Mouse (Mus musculus): ENCODE data around the gene Ints13. TPM values are rescaled to one million over a fixed set of nuclear protein-coding genes. Genes with fewer than 3 reads are reported as not detected.

Gene Ints13
- polyA plus RNA-seq (2016; fragmentation: Nextera tagmentation; extraction: Ambion mirVana): 90.1 and 95.9 TPM in 2 replicates

DNA sequence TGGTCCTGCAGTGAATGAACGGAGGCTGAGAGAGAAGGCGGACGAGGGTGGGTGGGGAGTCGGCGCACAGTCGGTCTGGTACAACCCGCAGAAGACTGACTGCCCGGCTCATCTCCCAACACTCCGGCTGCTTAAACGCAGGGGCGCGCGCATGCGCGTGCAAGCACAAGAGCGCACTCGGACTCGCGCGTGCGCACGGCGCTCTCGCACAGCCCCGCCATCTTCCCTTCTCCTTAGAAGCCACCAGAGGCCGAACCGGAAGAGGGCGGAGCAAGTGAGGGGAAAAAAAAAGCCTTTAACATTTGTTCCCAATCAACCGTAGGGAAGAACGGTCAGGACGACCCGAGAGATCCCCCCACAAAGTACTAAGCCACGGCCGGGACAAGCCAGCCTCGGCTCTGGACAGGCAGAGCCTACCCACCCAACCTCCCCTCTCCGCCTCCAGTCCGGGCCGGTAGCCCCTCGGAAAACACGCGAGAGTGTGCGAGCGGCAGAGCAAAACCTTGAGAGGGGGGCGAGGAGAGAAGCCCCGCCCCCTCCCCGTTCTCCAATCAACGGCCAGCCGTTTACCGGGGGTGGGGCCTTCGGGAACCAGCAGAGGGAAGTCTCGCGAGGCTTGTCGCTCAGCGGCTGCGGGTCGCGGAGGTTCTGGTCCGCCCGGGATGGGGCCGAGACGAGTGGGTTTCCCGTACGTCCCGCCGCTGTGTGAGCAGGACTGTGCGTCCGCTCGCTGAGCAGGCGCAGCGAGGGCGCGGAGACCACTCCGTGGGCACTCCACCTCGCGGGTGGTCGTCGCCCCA is at the start of gene Ints13:
Ints13 (minus strand) TSS at position 526 of the 800 bp plus-strand sequence.
- Histone ChIP-seq H3K4me3 (peak within 1 kb of the TSS; percentile 92), H3K27ac (replicated peaks) (peak within 1 kb of the TSS; percentile 94), H3K4me2 (replicated peaks) (peak within 1 kb of the TSS; percentile 74), H3K9ac (replicated peaks) (peak within 1 kb of the TSS; percentile 83), H3K9me3 (no peaks in the 10 kb centered on the region), H3K36me3 (0 out of 2 replicates have a peak, but pooled peaks cover 4% of the 10 kb centered on the region), H3K27me3 (no peaks in the 10 kb centered on the region), H3K4me1 (peaks cover 33% of the 10 kb centered on the region)
- ATAC-seq (ENCODE audit: low FRiP score, low read depth): peak; percentile 96
- under 1% methylated on average over 74 of the region's 77 CpGs for WGBS

DNA sequence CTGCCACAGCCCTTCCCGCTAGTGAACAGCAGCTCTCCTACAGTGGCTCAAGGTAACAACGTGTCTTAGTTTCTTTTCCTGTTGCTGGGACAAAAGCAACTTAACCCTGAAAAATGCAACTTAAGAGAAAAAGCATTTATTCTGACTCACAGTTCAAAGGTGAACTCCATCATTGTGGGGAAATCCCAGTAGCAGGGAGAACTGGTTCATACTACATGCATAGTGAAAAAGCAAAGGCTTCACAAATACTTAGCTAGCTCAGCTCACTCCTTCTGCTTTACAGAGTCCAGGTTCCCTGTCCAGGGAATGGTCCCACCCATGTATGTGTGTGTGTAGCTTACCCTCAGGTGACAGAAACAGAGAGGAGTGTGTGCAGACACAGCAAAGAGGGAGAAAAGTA is 39.0 kb upstream of the Ints13 start:
- H3K9ac ChIP-seq (replicated peaks): no peak overlapping the region
- no peak overlapping the region for H3K4me2 ChIP-seq (replicated peaks)
- no peaks in the 10 kb centered on the region for H3K27me3 ChIP-seq
- no peak for ATAC-seq (ENCODE audit: low FRiP score, low read depth)
- no peaks in the 10 kb centered on the region for H3K4me1 ChIP-seq
- H3K36me3 ChIP-seq: peaks cover 45% of the 10 kb centered on the region
- H3K9me3 ChIP-seq: no peaks in the 10 kb centered on the region
- 86% methylated on average over 2 of the region's 2 CpGs for WGBS
- H3K27ac ChIP-seq (replicated peaks): no peak overlapping the region
- H3K4me3 ChIP-seq: no peak overlapping the region

DNA sequence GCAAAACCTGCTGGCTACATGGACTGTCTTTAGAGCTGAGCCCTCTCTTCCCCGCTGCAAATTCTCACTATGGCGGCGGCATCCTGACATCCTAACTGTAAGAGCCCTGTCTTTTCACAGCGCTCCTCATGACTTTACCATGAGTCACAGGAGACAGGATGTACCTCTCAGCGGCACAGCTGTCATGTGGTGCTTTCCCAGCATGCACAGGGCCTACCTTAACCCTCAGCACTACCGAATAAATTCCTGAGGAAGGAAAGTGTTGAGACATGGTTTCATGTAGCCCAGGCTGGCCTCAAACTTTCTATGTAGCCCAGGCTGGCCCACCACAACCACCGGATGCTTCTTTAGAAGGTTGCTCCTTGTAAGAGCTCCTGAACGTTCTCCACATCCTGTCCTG is 38.3 kb upstream of the Ints13 start:
- Histone ChIP-seq H3K27ac (replicated peaks) (no peak overlapping the region), H3K4me1 (no peaks in the 10 kb centered on the region), H3K9me3 (no peaks in the 10 kb centered on the region), H3K4me3 (no peak overlapping the region), H3K4me2 (replicated peaks) (no peak overlapping the region), H3K36me3 (peaks cover 45% of the 10 kb centered on the region), H3K27me3 (no peaks in the 10 kb centered on the region), H3K9ac (replicated peaks) (no peak overlapping the region)
- WGBS: 91% methylated on average over 8 of the region's 8 CpGs
- no peak for ATAC-seq (ENCODE audit: low FRiP score, low read depth)

DNA sequence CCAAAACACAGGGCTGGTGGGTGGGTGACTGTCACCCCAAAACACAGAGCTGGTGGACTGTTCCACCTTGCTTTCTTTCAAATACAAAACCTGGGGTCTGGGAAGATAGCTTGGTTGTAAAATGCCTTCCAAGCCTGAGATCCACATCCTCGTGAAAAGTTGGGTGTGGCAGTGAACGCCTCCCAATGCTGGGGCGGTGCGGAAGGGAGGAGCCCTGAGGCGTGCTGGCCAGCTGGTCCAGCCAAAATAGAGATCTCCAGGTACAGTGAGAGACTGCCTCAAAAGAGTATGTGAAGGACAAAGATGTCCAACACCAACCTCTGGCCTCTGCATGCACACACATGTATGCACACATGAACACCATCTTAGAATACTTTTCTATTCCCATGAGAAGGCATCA is 36.9 kb upstream of the Ints13 start:
- no peaks in the 10 kb centered on the region for H3K27me3 ChIP-seq
- H3K27ac ChIP-seq (replicated peaks): no peak overlapping the region
- H3K36me3 ChIP-seq: peaks cover 53% of the 10 kb centered on the region
- H3K9me3 ChIP-seq: no peaks in the 10 kb centered on the region
- WGBS: 92% methylated on average over 5 of the region's 5 CpGs
- no peaks in the 10 kb centered on the region for H3K4me1 ChIP-seq
- no peak for ATAC-seq (ENCODE audit: low FRiP score, low read depth)
- no peak overlapping the region for H3K4me2 ChIP-seq (replicated peaks)
- H3K9ac ChIP-seq (replicated peaks): no peak overlapping the region
- H3K4me3 ChIP-seq: no peak overlapping the region

DNA sequence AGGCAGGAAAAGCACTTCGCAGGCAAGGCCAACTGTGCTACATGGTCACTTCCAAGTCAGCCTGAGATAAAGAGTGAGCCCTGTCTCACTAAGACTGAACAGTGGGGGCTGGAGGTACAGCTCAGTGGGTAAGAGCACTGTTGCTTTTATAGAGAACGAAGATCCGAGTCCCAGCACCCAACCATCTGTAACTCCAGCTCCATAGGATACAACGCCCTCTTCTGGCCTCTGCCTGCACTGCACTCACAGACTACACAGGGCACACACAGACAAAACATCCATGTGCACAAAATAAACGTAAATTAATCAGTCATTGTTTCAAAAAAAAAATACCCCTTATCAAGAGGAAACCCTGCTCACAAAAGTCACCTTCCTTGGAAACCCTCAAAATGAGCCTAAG is 36.3 kb upstream of the Ints13 start:
- Histone ChIP-seq H3K9me3 (no peaks in the 10 kb centered on the region), H3K4me3 (no peak overlapping the region), H3K4me2 (replicated peaks) (no peak overlapping the region), H3K27ac (replicated peaks) (no peak overlapping the region), H3K4me1 (no peaks in the 10 kb centered on the region), H3K36me3 (peaks cover 54% of the 10 kb centered on the region), H3K27me3 (no peaks in the 10 kb centered on the region), H3K9ac (replicated peaks) (no peak overlapping the region)
- WGBS: 90% methylated on average over 5 of the region's 5 CpGs
- no peak for ATAC-seq (ENCODE audit: low FRiP score, low read depth)

DNA sequence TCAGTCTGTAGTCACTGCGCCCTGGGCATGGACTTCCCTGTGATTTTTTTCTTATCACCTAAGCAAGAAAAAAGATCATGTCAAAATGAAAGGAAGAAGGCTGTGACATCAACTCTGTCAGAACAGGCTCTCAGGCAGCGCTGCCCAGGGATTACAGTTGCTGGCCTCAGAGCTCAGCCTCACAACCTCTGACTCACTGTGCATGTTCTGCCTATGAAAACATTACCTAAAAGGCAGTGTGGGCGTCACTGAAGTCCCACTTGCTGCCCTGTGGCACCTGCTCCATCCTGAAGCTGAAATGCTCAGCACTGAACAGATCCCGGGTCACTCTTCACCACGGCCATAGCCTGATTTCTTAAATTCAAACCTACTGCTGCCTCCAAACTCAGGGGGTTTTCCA is 35.1 kb upstream of the Ints13 start:
- Histone ChIP-seq H3K4me2 (replicated peaks) (no peak overlapping the region), H3K4me3 (no peak overlapping the region), H3K9ac (replicated peaks) (no peak overlapping the region; the same call in 1 of the 2 replicates), H3K27ac (replicated peaks) (no peak overlapping the region), H3K4me1 (no peaks in the 10 kb centered on the region), H3K36me3 (peaks cover 46% of the 10 kb centered on the region), H3K27me3 (no peaks in the 10 kb centered on the region), H3K9me3 (no peaks in the 10 kb centered on the region)
- ATAC-seq (ENCODE audit: low FRiP score, low read depth): no peak
- 96% methylated on average over 5 of the region's 5 CpGs for WGBS

DNA sequence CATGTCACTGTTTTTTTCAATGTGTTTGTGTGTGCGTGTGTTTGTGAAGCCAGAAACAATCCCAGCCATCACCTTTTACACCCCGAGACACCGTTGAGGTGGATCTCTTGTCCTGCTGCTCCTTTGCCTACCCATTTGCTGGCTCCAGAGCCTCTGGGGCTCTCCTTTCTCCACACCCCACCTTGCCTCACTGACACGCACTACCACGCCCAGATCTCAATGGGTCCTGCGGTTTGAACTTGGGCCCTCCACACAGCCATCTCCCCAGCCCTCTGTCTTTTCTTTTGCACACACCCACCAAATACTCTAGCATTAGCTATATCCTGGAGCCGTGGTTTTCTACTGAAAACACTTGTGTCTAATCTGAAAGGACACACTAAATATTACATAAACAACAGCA is 34.3 kb upstream of the Ints13 start:
- 86% methylated on average over 7 of the region's 7 CpGs for WGBS
- Histone ChIP-seq H3K4me2 (replicated peaks) (no peak overlapping the region), H3K9ac (replicated peaks) (no peak overlapping the region), H3K4me1 (no peaks in the 10 kb centered on the region), H3K27me3 (no peaks in the 10 kb centered on the region), H3K36me3 (peaks cover 43% of the 10 kb centered on the region), H3K27ac (replicated peaks) (no peak overlapping the region), H3K9me3 (no peaks in the 10 kb centered on the region), H3K4me3 (no peak overlapping the region)
- no peak for ATAC-seq (ENCODE audit: low FRiP score, low read depth)

DNA sequence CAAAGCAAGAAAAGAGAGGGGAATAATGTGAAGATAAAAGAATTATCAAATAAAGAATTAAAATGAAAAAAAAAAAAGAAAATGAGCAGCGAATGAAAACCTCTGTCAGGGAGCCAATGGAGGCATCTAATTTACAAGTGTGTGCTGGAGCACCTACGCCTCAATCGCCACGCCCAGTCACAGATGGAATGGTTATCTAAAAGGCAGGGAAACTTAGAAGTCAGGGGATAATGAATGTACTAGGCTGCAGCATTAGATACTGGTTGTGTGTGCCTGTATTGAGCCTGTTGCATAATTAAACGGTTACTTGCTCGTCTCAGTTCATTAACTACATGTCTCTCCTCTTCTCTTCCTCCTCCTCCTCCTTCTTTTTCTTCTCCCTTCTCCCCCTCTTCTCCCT is 33.8 kb upstream of the Ints13 start:
- Histone ChIP-seq H3K27me3 (no peaks in the 10 kb centered on the region), H3K36me3 (peaks cover 43% of the 10 kb centered on the region), H3K27ac (replicated peaks) (no peak overlapping the region), H3K4me1 (no peaks in the 10 kb centered on the region), H3K9ac (replicated peaks) (no peak overlapping the region), H3K4me2 (replicated peaks) (no peak overlapping the region), H3K4me3 (no peak overlapping the region), H3K9me3 (no peaks in the 10 kb centered on the region)
- no peak for ATAC-seq (ENCODE audit: low FRiP score, low read depth)
- WGBS: 95% methylated on average over 6 of the region's 6 CpGs

DNA sequence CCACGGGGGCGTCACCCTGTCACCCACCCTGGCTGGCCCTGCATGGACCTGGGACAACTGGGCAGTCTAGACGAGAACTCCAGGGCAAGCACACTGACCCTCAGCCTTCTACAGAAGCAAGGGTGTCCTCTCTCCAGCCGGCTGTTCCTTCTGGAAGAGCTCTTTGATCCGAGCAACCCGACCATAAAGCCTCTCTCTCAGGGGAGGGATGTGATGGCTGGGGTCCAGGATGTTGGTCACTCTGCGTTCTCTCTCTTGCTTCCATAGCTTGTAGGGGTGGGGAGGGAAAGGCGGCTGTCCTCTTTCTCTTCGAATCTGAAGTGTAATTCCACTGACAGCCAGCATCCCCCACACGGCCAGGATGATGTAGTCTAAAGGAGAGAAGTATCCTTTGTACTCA is 26.0 kb upstream of the Ints13 start:
- 85% methylated on average over 10 of the region's 10 CpGs for WGBS
- no peaks in the 10 kb centered on the region for H3K9me3 ChIP-seq
- H3K27ac ChIP-seq (replicated peaks): no peak overlapping the region
- no peaks in the 10 kb centered on the region for H3K27me3 ChIP-seq
- no peak overlapping the region for H3K9ac ChIP-seq (replicated peaks)
- H3K4me1 ChIP-seq: no peaks in the 10 kb centered on the region
- peaks cover 66% of the 10 kb centered on the region for H3K36me3 ChIP-seq
- ATAC-seq (ENCODE audit: low FRiP score, low read depth): no peak
- H3K4me2 ChIP-seq (replicated peaks): no peak overlapping the region
- H3K4me3 ChIP-seq: no peak overlapping the region

DNA sequence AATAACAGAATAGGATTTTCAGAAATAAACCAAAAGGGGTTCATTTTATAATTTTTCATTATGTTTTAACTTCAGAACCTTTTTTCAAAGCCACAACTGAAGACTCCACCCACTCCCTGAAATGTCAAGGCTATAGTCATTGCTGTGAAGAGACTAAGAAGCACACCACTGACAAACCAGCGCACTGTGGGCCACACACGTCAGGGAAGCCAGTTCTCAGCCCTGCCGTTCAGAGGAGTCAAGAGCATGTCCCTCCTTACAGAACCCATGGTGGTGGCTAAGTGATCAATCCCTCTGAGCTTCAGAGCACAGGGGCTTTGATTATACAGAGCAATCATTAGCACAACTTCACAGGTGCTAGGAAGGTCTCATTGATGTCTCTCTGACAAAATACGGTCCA is 25.0 kb upstream of the Ints13 start:
- no peak overlapping the region for H3K9ac ChIP-seq (replicated peaks)
- H3K36me3 ChIP-seq: peaks cover 67% of the 10 kb centered on the region
- H3K4me1 ChIP-seq: no peaks in the 10 kb centered on the region
- no peaks in the 10 kb centered on the region for H3K27me3 ChIP-seq
- no peaks in the 10 kb centered on the region for H3K9me3 ChIP-seq
- H3K4me2 ChIP-seq (replicated peaks): no peak overlapping the region
- no peak overlapping the region for H3K4me3 ChIP-seq
- ATAC-seq (ENCODE audit: low FRiP score, low read depth): no peak
- WGBS: 89% methylated on average over 4 of the region's 4 CpGs
- H3K27ac ChIP-seq (replicated peaks): no peak overlapping the region

DNA sequence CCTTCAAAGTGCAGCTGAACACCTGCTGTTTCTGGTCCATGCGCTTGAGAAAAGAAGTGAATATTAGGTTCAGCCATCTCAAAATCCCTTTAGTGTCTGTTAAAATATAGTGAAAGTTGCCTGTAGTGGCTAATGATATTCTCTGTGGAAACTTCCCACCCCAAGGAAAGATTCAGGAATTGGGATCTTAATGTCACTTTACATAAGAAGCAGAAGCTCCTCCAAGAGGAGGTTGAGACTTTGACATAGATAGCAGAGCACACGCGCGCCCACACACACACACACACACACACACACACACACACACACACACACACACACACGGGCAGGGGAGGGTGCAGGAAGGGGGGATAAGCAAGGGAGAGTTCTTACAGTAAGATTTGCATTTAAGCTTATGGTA is 7.5 kb upstream of the Ints13 start:
- Histone ChIP-seq H3K4me2 (replicated peaks) (no peak overlapping the region), H3K27me3 (no peaks in the 10 kb centered on the region), H3K4me3 (no peak overlapping the region), H3K27ac (replicated peaks) (no peak overlapping the region), H3K9me3 (no peaks in the 10 kb centered on the region), H3K9ac (replicated peaks) (no peak overlapping the region), H3K36me3 (peaks cover 39% of the 10 kb centered on the region), H3K4me1 (no peaks in the 10 kb centered on the region)
- ATAC-seq (ENCODE audit: low FRiP score, low read depth): no peak
- WGBS: 95% methylated on average over 4 of the region's 5 CpGs

DNA sequence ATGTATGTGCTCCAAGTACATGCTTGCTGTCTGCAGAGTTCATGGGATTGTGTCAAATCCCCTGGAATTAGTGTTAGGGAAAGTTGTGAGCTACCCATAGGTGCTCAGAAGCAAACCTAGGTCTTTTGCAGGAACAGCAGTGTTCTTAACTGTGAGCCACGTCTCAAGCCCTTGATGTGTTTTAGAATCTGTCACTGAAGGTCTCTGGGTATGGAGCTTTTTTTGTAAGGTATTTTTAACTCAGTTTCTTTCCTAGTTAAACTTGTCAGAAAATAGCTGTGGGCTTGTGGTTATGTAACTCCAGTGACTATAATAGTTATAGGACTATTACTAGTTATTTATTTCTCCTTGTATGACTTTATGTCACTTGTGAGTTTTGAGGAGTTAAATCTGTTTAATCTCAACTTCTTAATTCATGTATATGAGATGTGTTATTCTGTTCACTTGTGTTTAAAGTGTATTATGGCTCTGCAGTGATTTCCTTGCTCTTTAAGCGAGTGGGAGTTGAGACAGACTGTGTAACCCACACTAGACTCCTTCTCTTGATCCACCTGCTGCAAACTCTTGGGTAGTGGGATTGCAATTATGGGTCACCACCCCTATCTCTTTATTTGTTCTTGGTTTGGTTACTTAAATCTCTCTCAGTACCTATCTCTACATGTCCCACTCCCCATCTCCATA is 5.9 kb upstream of the Ints13 start:
- Histone ChIP-seq H3K4me3 (no peak overlapping the region), H3K27ac (replicated peaks) (no peak overlapping the region), H3K9ac (replicated peaks) (no peak overlapping the region), H3K27me3 (no peaks in the 10 kb centered on the region), H3K36me3 (peaks cover 22% of the 10 kb centered on the region), H3K9me3 (no peaks in the 10 kb centered on the region), H3K4me2 (replicated peaks) (no peak overlapping the region), H3K4me1 (peaks cover 10% of the 10 kb centered on the region)
- no peak for ATAC-seq (ENCODE audit: low FRiP score, low read depth)
- WGBS: 88% methylated on average over 2 of the region's 2 CpGs

Measured in midbrain, embryonic 12.5 days (tissue).